Mouse (Mus musculus): ENCODE data around the gene Phf7. TPM values are rescaled to one million over a fixed set of nuclear protein-coding genes. Genes with fewer than 3 reads are reported as not detected.

Gene Phf7
- 4.5 TPM for polyA plus RNA-seq (2012; fragmentation: generic; extraction: Trizol)
- long read RNA-seq, experiment 1, partial matches to known transcripts, result 2 of 7 reads
- long read RNA-seq, experiment 1, other reads (novel, unspliced or antisense), result 2 of 7 reads
- long read RNA-seq, experiment 2, transcript Phf7-203 (10 exons, 1,971 nt), result major isoform, 20 of 41 reads
- long read RNA-seq, experiment 2, transcript Phf7-201 (11 exons, 2,084 nt), result minor isoform, 10 of 41 reads
- long read RNA-seq, experiment 2, partial matches to known transcripts, result 2 of 41 reads
- long read RNA-seq, experiment 2, other reads (novel, unspliced or antisense), result 8 of 41 reads

- H3K36me3 ChIP-seq (ENCODE audit: control insufficient read depth, insufficient read depth), result peaks cover 35% of the 10 kb centered on the region
- peaks cover 33% of the 10 kb centered on the region for H3K79me2 ChIP-seq (ENCODE audit: control insufficient read depth, insufficient read depth)
- no peaks in the 10 kb centered on the region for H3K27me3 ChIP-seq (ENCODE audit: control insufficient read depth, insufficient read depth, insufficient read length)
- H3ac ChIP-seq (ENCODE audit: control insufficient read depth, insufficient read length, low read depth), result peak within 1 kb of the TSS; percentile 97
- H3K79me3 ChIP-seq (ENCODE audit: low read depth), result peaks cover 26% of the 10 kb centered on the region
- TF ChIP-seq MAX (IDR thresholded peaks at IDR 0.05) (peak; percentile 93), MYOD1 (IDR thresholded peaks at IDR 0.05; ENCODE audit: control insufficient read depth, insufficient read length, low read depth) (no peak)
- peak within 1 kb of the TSS; percentile 97 for H3K4me3 ChIP-seq (ENCODE audit: insufficient read depth, poor library complexity, severe bottlenecking)
Observed at GRCm38 (mm10) chr14:31251084-31251604, at the start of gene Phf7, which contains the start of gene Bap1. Gene Phf7, minus strand, starts transcription at chr14:31251317. Gene Bap1, plus strand, starts transcription at chr14:31251450.

DNA sequence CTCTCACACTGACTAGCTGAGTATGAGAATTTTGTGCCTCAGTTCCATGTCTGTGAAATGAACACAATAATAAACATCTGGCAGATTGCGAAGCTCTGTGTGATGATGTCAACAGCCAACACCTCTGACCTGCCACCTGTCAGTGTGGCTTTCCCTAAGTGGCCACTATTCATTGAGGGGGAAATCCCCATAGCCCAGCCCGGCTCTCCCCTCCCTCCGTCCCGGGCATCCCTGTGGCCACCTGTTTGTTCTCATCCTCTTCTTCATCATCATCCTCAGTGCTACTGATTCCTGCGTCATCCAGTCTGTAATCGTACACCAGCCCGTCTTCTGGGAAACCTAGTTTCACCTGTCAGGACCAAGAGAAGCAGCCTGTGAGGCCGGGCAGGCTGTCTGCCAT lies 34.6 kb upstream of the Phf7 start:
- H3K27me3 ChIP-seq (ENCODE audit: control insufficient read depth, insufficient read depth, insufficient read length), result peaks cover 78% of the 10 kb centered on the region
- no peaks in the 10 kb centered on the region for H3K36me3 ChIP-seq (ENCODE audit: control insufficient read depth, insufficient read depth)
- no peak for TF ChIP-seq CEBPB (IDR thresholded peaks at IDR 0.05; ENCODE audit: low read depth)
- TF ChIP-seq USF1 (IDR thresholded peaks at IDR 0.05; ENCODE audit: low read depth), result no peak
- TF ChIP-seq FOSL1 (IDR thresholded peaks at IDR 0.05; ENCODE audit: insufficient read depth, low read length, poor library complexity, severe bottlenecking), result no peak
- TF ChIP-seq MYOD1 (IDR thresholded peaks at IDR 0.05; ENCODE audit: control insufficient read depth, insufficient read length, low read depth), result no peak
- TF ChIP-seq CTCF (IDR thresholded peaks at IDR 0.05; ENCODE audit: control insufficient read depth, insufficient read depth, insufficient read length), result no peak
- no peak for TF ChIP-seq MAX (IDR thresholded peaks at IDR 0.05)
- no peak for TF ChIP-seq MYOG (IDR thresholded peaks at IDR 0.05; ENCODE audit: control insufficient read depth, extremely low read depth, insufficient read length)
- no peak overlapping the region for H3K4me3 ChIP-seq (ENCODE audit: insufficient read depth, poor library complexity, severe bottlenecking)
- no peaks in the 10 kb centered on the region for H3K79me3 ChIP-seq (ENCODE audit: low read depth)
- no peaks in the 10 kb centered on the region for H3K79me2 ChIP-seq (ENCODE audit: control insufficient read depth, insufficient read depth)
- H3ac ChIP-seq (ENCODE audit: control insufficient read depth, insufficient read length, low read depth), result no peak overlapping the region

DNA sequence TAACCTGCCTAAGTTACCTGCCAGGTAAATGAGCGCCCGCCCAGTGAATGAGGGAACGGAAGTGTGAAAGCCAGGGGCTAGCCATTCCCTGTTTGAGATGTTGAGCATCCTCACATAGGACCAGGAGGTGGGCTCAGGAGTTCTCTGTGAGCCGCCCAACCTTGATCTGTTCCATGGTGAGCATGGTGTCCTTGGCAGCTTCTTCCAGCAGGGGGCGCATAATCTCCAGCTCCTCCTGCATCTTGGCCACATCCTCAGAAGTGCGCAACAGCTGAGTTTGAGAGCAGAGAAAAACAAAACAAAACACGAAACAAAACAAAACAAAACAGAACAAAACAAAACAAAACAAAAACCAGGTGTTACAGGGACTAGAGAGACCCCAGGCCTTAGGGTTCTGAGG lies 21.0 kb upstream of the Phf7 start:
- Histone ChIP-seq H3K79me3 (ENCODE audit: low read depth) (no peaks in the 10 kb centered on the region), H3K79me2 (ENCODE audit: control insufficient read depth, insufficient read depth) (no peaks in the 10 kb centered on the region), H3K4me3 (ENCODE audit: insufficient read depth, poor library complexity, severe bottlenecking) (no peak overlapping the region), H3K27me3 (ENCODE audit: control insufficient read depth, insufficient read depth, insufficient read length) (peaks cover 22% of the 10 kb centered on the region), H3ac (ENCODE audit: control insufficient read depth, insufficient read length, low read depth) (no peak overlapping the region), H3K36me3 (ENCODE audit: control insufficient read depth, insufficient read depth) (no peaks in the 10 kb centered on the region)
- no peak for TF ChIP-seq MYOG (IDR thresholded peaks at IDR 0.05; ENCODE audit: control insufficient read depth, extremely low read depth, insufficient read length)
- TF ChIP-seq CTCF (IDR thresholded peaks at IDR 0.05; ENCODE audit: control insufficient read depth, insufficient read depth, insufficient read length), result peak; percentile 74

GRCm38 (mm10) chr14:31271121-31271520 lies 20.0 kb upstream of the Phf7 start:
- no peak for TF ChIP-seq MAX (IDR thresholded peaks at IDR 0.05)
- no peak for TF ChIP-seq MYOD1 (IDR thresholded peaks at IDR 0.05; ENCODE audit: control insufficient read depth, insufficient read length, low read depth)
- no peak for TF ChIP-seq FOSL1 (IDR thresholded peaks at IDR 0.05; ENCODE audit: insufficient read depth, low read length, poor library complexity, severe bottlenecking)
- TF ChIP-seq CTCF (IDR thresholded peaks at IDR 0.05; ENCODE audit: control insufficient read depth, insufficient read depth, insufficient read length), result no peak
- Histone ChIP-seq H3ac (ENCODE audit: control insufficient read depth, insufficient read length, low read depth) (no peak overlapping the region), H3K36me3 (ENCODE audit: control insufficient read depth, insufficient read depth) (no peaks in the 10 kb centered on the region), H3K4me3 (ENCODE audit: insufficient read depth, poor library complexity, severe bottlenecking) (no peak overlapping the region), H3K79me2 (ENCODE audit: control insufficient read depth, insufficient read depth) (no peaks in the 10 kb centered on the region), H3K79me3 (ENCODE audit: low read depth) (no peaks in the 10 kb centered on the region), H3K27me3 (ENCODE audit: control insufficient read depth, insufficient read depth, insufficient read length) (peaks cover 26% of the 10 kb centered on the region)

DNA sequence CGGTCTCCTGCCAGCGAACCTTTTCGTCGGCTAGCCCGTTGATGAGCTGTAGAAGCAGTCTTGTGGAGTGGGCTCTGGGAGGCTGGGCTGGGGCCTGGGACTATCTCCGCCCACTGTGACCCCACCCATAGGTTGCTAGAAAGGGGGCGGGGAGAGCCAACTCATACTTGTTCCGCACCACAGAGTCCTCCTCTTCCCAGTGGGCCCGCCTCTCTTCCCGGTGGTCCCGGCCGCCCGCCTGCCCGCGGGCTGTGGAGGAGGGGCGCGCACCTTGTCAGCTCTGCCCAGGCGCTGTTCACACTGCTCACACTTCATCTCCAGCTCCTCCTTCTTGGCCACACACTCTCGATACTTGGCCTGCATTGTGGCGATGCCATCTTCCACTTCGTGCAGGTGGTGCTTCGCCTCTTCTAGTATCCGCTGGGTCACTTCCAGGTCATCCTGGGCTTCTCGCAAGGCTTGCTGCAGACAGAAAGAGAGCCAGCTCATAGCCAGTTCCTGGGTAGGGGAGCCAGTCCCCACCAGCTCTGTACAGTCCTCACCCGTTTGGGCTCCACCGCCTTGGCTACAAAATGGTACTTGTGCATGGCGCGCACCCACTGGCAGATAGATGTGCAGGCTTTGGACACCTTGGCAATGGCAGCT lies 18.5 kb upstream of the Phf7 start:
- Histone ChIP-seq H3K79me2 (ENCODE audit: control insufficient read depth, insufficient read depth) (no peaks in the 10 kb centered on the region), H3K79me3 (ENCODE audit: low read depth) (no peaks in the 10 kb centered on the region), H3K4me3 (ENCODE audit: insufficient read depth, poor library complexity, severe bottlenecking) (no peak overlapping the region), H3K36me3 (ENCODE audit: control insufficient read depth, insufficient read depth) (no peaks in the 10 kb centered on the region), H3K27me3 (ENCODE audit: control insufficient read depth, insufficient read depth, insufficient read length) (peaks cover 26% of the 10 kb centered on the region), H3ac (ENCODE audit: control insufficient read depth, insufficient read length, low read depth) (no peak overlapping the region)
- no peak for TF ChIP-seq USF1 (IDR thresholded peaks at IDR 0.05; ENCODE audit: low read depth)
- no peak for TF ChIP-seq CTCF (IDR thresholded peaks at IDR 0.05; ENCODE audit: control insufficient read depth, insufficient read depth, insufficient read length)
- no peak for TF ChIP-seq MYOD1 (IDR thresholded peaks at IDR 0.05; ENCODE audit: control insufficient read depth, insufficient read length, low read depth)
- TF ChIP-seq MYOG (IDR thresholded peaks at IDR 0.05; ENCODE audit: control insufficient read depth, extremely low read depth, insufficient read length), result no peak
- no peak for TF ChIP-seq MAX (IDR thresholded peaks at IDR 0.05)
- no peak for TF ChIP-seq CEBPB (IDR thresholded peaks at IDR 0.05; ENCODE audit: low read depth)
- TF ChIP-seq FOSL1 (IDR thresholded peaks at IDR 0.05; ENCODE audit: insufficient read depth, low read length, poor library complexity, severe bottlenecking), result no peak
